Mouse (Mus musculus): ENCODE data around the gene Tmem176a. TPM values are rescaled to one million over a fixed set of nuclear protein-coding genes. Genes with fewer than 3 reads are reported as not detected.
"Not testable (repeated sequence)": the region's sequence is repeated elsewhere in the genome, so short reads cannot be mapped to it uniquely, and the experiment has no call there.

The Tmem176a gene
- total RNA-seq, 2 experiments from 2014 or later = 3.3 to 3.9 TPM

- peak; percentile 83 for DNase-seq (ENCODE audit: low spot score)
Measured at GRCm38 (mm10) chr6:48840973-48841625, 380 bp downstream of the Tmem176a start, which contains the start of gene Tmem176b. TSS of gene Tmem176b (minus strand) at chr6:48841496.

DNA sequence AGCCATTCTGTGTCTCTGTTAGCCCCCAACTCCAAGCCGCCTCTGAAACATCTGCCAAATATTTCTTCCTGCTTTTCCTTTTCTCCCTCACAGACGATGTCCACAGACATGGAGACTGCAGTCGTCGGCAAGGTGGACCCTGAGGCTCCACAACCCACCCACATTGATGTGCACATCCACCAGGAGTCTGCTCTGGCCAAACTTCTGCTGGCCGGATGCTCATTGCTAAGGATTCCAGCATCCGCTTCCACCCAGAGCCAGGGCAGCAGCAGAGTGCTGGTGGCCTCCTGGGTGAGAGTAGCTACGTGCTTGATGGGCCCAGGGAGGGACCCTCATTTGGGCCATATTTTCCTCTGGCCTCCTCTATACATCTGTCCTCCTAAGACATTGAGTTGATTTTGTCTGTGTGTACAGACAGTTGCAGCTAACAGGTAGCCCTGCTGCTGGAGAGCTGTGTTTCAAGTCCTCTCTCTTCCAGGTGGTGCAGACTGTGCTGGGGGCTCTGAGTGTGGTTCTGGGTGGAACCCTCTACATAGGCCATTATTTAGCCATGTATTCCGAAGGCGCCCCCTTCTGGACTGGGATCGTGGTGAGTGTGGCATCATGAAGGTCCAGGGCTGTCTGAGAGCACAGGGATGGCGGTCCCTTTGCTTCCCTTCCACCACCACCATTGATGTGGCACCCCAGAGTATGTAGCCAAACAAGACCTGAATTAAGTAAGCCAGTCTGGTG, 1.6 kb downstream of the Tmem176a start:
- peak; percentile 23 for DNase-seq (ENCODE audit: low spot score)

GRCm38 (mm10) chr6:48845086-48845485, 4.4 kb downstream of the Tmem176a start:
- no peak for DNase-seq (ENCODE audit: low spot score)

GRCm38 (mm10) chr6:48851820-48852491, 11.2 kb downstream of the Tmem176a start:
- peak; percentile 42 for DNase-seq (ENCODE audit: low spot score)

- no peak for DNase-seq (ENCODE audit: low spot score)
Measured at GRCm38 (mm10) chr6:48854155-48854554, 13.4 kb downstream of the Tmem176a start.

GRCm38 (mm10) chr6:48857613-48858302, 17.0 kb downstream of the Tmem176a start:
- no peak for DNase-seq (ENCODE audit: low spot score)

- peak; percentile 34 for DNase-seq (ENCODE audit: low spot score)
Measured at GRCm38 (mm10) chr6:48860130-48860815, 19.6 kb downstream of the Tmem176a start.

GRCm38 (mm10) chr6:48860851-48861250, 20.1 kb downstream of the Tmem176a start:
- no peak for DNase-seq (ENCODE audit: low spot score)

GRCm38 (mm10) chr6:48861616-48862280, 21.0 kb downstream of the Tmem176a start:
- DNase-seq (ENCODE audit: low spot score) = no peak

- no peak for DNase-seq (ENCODE audit: low spot score)
Measured at GRCm38 (mm10) chr6:48862816-48863215, 22.1 kb downstream of the Tmem176a start.

DNA sequence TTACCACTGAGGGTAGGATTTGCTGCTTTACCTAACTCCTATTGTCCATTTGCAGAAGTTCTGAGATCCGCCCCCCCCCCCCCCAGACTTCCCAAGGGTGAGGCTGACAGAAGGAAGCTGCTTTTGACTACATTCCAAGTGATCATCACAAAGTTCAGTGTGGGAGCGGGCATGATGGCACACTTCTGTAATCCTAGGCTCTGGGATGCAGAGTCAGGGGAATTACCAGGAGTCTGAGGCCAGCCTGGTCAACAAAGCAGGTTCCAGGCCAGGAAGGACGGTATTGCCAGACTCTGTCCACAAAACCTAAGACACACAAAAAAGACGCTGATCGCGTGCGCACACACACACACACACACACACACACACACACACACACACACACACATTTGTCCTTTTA, 22.8 kb downstream of the Tmem176a start:
- no peak for DNase-seq (ENCODE audit: low spot score)

DNA sequence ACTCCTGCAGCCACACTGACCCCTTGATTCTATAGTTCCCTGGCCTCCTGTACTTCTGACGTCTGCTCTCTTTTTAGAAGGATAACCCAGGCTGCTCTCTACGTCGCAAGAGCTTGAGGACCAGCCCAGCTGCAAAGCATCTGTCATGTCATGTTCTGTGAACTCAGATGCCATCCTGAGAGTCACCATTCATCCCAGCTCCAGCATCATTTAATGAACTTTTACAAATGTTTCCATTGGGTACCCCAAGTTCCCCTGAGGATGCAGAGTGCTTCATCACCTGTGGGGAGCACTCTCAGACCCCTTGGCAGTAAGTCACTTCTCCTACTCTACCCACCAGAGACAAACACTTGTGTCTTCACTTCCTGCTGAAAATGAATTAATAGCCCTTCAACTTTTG, 23.5 kb downstream of the Tmem176a start:
- no peak for DNase-seq (ENCODE audit: low spot score)

GRCm38 (mm10) chr6:48864723-48865122, 24.0 kb downstream of the Tmem176a start:
- no peak for DNase-seq (ENCODE audit: low spot score)

DNA sequence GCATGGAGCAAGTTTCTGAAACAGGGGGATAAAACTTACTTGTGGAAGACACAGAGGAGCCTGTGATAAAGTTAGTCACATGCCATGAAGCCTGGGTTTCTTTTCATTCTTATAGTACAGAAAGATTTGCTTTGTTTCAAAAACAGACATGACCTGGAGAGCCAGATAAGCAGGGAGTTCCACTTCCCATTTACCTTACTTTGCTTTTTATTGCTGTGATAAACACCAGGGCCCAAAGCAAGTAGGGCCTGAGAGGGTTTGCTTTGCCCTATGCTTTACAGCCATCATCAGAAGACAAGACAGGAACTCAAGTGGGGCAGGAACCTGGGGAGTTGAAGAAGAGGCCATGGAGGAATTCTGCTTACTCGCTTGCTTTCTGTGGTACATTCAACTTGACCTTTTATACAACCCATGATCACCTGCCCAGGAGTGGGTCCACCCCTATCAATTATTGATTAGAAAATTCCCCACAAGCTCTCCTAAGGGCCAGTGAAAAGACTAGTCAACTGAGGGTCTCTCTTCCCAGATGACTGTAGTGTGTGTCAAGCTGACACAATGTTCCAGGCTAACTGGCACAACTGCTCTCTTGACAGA, 24.5 kb downstream of the Tmem176a start:
- no peak for DNase-seq (ENCODE audit: low spot score)

GRCm38 (mm10) chr6:48866355-48866950, 25.7 kb downstream of the Tmem176a start:
- DNase-seq (ENCODE audit: low spot score) = not testable (repeated sequence)

GRCm38 (mm10) chr6:48867158-48867557, 26.4 kb downstream of the Tmem176a start:
- no peak for DNase-seq (ENCODE audit: low spot score)

DNA sequence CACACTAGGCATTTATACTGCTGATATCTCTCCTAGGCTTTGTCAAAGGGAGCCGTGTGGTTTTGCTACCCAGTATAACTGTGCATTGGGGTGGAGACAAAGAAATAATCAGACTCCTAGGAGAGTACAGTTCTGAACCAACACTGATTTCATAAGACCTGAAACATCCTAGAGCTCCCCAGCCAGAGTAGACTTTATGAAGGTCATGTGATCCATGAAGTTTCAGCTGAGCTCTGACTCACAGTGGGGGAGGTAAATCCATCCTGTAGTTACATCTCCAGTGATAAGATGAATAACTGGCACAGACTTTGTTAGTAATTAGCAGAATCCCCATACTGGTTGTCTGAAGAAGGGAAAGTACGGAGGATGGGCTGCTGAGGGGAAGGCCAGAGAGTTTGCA, 29.1 kb downstream of the Tmem176a start:
- DNase-seq (ENCODE audit: low spot score) = no peak

- DNase-seq (ENCODE audit: low spot score) = no peak
Measured at GRCm38 (mm10) chr6:48872596-48872995, 31.9 kb downstream of the Tmem176a start, which contains the start of gene Aoc1. TSS of gene Aoc1 (plus strand) at chr6:48872896.

DNA sequence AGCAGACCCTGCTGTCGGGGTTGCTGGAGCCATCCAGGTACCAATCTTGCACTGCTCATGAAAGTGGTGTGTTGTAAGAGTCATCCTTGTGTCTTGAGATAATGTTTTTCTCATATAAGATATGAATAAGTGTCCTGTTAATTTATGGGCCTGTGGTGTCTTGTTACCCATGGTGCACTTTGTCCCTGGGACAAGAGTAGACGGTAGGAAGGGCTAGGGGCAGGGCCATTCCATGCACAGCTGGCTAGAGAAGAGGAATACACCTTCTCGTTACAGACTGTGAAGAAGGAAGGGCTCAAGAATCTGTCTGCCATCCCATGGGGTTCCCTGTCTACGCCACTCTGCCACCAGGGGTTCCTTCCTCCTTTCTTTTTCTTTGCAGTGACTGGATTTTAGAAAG, 33.9 kb downstream of the Tmem176a start:
- DNase-seq (ENCODE audit: low spot score) = no peak

DNA sequence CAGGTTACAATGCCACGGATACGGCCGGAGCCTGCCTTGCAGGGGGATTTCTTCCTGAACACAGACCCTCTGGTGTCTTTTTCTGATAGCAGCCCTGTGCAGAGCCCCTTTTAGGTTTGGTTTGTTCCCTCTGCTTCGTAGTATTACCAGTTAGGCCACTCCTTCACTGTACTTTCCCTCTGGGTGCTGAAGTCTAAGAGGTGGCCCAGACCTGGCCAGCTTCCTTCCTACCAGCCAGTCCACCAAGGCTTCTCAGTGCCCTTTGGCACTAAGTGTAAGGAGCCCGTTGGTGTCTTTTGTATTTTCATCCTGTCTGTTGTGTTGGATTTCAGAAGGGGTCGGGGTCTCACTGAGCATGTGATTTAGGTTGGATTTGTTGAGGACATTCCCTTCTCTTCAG, 34.8 kb downstream of the Tmem176a start:
- no peak for DNase-seq (ENCODE audit: low spot score)
